Mouse (Mus musculus): ENCODE data around the gene Jmjd8.
A peak's percentile ranks its signal among the peaks of the same experiment; 100 is the strongest.
"Not testable (repeated sequence)": the region's sequence is repeated elsewhere in the genome, so short reads cannot be mapped to it uniquely, and the experiment has no call there.

Jmjd8 gene

DNA sequence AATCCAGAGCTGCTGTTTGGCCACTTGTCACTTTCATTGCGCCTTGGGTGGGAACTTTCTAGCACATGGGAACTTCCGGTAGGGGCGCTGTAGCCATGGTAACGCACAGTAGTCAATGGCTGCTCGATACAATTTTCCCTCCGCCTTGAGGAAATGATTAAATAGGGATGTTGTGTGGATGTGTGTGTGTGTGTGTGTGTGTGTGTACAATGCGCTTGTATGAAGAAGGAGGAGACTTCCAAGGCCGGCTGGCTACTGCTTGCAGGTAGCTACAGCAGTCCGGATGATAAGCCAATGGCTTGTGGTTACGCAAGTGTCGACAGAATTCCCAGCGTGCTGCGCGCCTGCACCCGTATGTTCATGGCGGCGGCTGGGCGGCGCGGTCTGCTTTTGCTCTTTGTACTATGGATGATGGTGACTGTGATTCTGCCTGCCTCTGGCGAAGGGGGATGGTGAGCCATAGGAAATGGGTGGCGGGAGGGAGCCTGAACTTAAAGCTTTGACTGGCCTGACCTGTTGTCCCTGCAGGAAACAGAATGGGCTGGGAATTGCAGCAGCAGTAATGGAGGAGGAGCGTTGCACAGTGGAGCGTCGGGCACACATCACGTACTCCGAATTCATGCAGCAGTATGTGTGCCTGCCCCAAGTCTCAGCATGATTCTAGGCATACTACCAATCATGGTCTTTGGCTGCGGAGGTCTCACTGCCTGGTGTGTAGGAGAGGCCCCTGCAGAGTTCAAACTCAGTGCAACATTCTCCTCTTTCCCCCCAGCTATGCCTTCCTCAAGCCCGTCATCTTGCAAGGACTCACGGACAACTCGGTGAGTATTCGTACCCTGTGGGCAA is at the start of gene Jmjd8:
Jmjd8 (plus strand) TSS at position 156 of the 846 bp plus-strand sequence.
- peak; percentile 52 to 70 for DNase-seq

DNA sequence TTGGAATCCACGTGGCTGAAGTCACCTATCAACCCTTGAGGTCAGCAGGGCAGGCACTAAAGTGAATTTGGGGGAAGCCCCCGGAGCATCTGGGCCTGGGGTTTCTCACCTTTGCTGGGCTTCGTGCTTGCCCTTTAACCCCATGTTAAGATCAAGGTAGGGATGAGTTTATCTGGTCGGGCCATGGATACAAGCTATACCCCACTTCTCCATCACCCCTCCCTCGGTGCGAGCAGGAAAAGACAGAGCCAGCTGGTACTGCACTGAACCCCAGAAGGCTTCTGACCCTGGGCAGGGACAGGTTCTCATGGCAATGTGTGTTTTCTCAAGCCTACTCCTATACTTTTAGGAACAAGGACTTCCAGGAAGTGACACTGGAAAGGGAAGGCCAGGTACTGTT is 47.3 kb upstream of the Jmjd8 start:
- DNase-seq, result no peak

DNA sequence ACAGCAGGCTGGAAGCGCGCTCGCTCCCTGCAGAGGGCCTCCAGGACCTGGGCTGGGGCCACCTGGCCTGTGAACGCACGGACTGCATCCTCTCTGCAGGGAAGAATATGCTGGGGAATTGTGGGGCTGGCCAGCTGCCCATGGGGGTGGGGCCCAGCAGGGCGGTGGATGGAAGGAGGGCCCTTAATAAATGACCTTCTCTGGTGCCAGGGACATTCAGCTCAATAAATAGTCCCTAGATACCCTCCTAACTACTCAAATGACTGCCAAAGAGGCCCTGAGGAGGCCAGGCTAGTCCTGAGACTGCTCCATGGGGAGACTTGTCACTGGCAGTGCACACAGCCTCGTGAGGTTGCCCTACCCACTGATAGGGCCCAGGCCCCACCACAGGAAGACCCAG is 45.6 kb upstream of the Jmjd8 start:
- DNase-seq, result no peak

DNA sequence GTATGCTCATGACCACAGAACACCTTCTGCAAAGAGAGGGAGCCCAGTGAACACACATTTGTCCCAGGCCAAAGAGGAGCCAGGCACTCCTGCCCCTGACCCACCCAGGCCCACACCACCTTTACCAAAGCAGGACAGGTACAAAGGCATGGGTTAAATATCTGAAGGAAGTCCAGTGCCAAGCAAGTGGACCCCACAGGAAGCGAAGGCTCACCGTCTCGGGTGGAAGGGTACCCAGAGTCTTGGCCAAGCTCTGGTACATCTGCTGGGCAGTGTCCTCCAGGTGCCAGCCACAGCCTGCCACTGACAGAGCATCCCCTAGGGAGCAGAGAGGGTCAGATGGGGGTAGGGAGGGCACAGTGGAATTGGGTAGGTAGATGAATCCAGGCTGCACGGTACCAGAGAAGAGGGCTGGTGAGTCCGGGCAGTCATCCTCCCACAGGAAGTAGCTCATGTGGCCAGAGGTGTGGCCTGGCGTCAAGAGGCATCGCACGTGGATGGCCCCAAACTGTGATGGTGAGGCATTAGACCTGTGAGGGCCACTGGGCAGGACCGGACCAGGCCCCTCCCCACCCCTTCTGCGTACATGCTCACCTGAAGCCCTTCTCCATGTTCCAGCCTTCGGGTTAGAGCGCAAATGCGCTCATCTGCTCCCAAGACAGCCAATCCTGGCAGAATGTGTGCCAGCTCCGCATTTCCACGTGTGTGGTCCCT is 44.6 kb upstream of the Jmjd8 start:
- DNase-seq, result no peak

DNA sequence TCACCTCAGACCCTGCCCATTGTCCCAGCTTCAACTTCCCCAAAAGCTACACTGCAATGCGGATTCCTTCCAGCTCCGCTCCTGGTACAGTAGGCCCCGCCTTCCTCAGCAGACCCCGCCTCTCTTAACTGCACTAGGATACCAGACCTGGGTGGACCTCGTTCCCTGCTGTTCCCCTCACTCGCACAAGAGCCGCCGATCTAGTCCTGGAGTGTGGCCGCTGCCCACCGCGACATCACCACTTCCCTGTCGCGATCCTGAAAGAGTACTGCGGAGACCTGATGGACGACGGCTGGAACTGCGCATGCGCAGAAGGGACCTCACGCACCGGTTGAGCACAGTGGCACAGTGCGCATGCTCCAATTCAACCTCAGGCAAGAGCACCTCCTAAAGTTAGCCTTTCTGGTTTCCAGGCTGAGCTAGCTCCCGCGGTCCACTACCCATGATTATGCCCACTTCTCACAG is 43.4 kb upstream of the Jmjd8 start, which contains the start of gene Haghl:
Haghl (minus strand) TSS at position 393 of the 465 bp plus-strand sequence.
- DNase-seq, result peak; percentile 89 to 91

DNA sequence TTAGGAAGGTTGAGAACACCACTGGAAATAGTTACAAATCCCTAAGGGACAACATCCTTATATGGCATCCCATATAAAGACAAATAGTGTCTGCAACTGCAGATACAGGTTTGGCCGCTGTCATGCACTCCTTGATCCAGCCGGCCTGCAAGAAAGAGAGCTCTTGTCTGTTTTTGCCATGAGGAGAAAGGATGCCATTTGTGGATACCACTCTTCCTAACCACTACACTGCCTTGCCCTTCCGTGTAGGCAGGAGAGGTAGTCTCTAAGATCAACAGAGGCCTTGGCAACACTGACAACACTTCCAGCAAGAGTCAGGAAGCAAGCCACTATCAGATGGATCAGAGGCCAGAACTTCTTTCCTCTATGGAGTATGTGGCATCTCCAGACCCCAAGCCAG is 42.4 kb upstream of the Jmjd8 start, which contains the start of gene Ccdc78:
Ccdc78 (plus strand) TSS at position 301 of the 400 bp plus-strand sequence.
- DNase-seq, result no peak

DNA sequence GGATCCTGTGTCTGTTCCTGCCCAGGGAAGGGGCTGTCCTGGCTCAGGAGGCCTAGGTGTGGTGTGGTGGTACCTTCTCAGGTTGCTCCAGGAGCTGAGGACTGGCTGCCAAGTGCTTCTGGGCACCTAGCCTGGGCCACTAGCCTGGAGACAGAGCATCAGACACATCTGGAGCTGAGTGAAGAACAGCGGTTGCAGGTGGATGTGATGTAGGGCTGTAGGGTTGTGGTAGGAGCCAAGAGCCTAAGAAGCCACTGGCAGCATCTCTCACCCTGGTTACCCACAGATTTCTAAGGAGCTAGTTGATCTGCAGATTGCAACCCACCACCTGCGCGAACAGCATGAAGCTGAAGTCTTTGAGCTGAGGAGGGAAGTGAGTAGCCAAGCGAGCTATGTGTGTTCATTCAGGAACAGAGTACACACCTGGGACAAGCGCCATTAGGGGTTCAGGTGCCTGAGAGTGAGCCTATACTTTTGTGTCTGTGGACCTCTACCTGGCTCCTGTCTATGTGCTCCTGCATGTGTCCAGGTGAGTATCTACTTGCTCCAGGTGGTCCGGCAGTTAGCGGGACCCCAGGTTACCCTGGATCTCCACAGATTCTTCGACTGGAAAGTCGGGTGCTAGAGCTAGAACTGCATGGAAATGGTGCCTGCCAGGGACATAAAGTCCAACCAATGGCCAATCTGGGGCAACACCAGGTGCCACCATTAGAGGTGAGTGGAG is 41.7 kb upstream of the Jmjd8 start:
- DNase-seq, result no peak

DNA sequence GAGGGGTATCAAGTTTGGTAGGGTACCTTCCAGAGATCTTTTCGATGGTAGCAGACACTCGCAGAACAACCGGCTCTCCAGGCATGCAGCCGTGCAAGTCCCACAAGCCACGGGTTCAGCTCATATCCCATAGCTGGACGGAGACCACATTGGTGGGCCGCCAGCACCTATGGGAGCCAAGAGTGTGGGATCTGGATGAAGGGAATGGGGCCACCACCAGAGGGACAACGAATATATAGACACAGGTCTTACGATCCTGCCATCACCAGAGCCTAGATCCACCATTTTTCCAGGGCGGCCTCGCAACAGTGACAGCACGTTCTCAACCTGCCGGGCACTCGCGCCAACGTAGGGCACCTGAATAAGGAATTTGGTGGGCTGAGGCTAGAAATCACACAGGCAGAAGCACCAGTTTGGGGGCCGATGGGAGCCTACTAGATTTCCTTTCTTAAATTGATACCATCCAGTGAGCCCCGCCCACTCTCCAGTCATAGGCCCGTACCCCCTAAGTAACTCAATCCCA is 37.3 kb upstream of the Jmjd8 start:
- peak in 1 of 2 experiments; percentile 35 for DNase-seq

DNA sequence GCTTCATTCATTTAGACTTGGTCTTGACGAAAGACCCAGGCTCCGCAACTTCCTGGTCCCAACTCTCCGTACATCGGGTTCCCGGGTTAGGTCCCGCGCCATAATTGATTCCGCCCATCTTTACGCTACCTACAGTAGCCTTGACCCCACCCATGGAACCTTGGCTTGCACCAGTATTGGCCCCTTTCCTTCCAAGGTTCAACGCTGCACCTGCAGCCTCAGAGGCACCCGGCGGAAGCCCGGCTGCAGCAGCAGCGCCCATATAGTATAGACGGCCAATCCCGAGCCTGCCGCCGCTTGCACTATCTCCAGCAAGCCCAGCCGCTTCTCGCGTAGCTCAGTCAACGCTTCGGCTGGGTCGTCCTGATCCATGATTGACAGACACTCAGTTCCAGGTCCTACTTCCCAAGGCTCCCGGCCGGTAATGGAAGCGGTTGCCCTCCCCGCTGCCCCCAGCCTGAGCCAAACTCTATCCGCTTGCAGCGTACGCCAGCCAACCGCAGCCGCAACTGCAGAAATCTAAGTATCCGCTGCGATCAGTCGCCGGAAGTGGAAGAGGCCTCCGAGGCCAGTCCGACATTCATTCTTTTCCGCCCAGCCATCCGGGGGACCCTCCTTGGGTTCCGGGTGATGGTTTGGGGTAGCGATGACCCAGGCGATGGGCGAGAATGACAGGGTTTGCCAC is 36.7 kb upstream of the Jmjd8 start:
- DNase-seq, result peak; percentile 63 to 76

DNA sequence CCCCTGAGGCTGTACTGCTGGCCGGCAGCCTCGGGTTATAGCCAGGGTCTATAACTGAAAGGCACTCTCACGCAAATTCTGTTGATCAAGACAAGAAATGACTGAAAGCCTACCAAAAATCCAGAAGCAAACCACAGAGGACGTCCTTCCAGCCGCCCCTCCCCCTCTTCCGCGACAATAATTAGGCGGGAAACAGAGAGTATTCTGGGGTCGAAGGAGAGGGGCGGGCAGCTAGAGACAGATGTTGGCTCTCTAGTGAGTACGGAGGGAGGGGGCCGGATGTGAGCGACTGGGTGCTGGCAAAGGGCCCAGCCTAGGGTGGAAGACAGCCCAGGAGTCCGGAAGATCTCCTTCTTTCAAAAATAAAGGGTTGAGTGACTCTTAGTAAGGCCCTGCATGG is 36.1 kb upstream of the Jmjd8 start, which contains the start of gene Fam173a:
Fam173a (minus strand) TSS at position 287 of the 400 bp plus-strand sequence.
- peak; percentile 76 to 81 for DNase-seq

DNA sequence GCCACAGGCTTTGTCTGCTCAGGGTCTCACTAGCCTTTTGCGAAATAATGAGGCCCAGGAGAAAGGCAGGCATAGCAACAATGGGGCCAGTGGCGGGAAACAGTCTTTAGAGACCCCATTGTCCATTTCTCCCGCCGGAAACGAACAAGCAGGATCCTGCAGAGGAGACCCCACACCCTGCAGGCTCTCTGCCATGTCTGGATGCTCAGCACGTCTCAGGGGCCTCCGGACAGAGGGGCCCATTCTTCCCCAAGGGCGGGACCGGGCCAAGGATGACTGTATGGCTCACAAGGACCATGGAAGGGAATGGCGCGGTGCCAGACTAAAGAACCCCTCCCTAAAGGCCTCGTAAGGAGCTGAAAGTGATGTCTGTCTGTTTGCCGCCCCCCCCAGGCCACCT is 34.5 kb upstream of the Jmjd8 start:
- no peak for DNase-seq

DNA sequence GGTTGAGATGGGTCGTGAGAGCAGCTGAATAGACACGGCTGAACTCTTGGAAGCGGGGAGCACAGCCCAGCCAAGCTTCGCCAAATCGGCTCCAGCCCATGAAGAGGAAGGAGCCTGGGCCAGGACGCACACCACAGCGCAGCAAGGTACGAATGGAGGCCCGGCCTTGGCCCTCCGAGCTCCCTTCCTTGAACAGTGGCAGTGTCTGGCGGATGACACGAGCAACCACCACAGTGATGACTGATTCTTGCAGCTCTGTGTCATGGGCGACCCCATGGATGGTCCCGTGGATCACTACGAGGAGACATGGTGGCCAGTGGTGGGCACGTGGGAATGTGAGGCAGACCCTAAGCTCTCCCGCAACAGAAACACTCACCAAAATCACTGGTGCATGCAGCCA is 33.7 kb upstream of the Jmjd8 start:
- DNase-seq, result no peak

DNA sequence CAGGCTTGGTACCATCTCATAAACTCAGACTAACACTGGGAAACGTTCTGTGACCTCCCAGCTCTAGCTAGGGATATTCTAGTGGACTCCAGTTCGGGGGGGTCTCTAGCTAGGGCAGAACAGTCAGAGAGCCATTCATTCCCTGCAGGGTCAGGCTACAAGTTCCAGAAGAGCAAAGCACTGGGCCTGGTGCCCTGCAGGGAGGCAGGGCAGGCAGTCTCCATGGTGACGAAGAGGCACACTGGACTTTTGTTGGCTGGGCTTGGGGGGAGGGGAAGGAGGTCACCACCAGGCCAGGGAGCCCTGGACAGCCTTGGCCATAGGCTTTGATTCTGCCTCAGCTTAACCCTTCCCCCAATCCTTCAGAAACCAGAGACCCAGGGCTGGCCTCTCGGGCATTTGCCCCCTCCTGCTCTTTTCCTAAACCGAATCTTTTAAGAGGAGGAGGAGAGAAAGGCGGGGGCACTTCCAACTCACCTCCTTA is 33.0 kb upstream of the Jmjd8 start, which contains the start of gene AC134908.4:
AC134908.4 (minus strand) TSS at position 51 of the 484 bp plus-strand sequence.
- DNase-seq, result no peak

DNA sequence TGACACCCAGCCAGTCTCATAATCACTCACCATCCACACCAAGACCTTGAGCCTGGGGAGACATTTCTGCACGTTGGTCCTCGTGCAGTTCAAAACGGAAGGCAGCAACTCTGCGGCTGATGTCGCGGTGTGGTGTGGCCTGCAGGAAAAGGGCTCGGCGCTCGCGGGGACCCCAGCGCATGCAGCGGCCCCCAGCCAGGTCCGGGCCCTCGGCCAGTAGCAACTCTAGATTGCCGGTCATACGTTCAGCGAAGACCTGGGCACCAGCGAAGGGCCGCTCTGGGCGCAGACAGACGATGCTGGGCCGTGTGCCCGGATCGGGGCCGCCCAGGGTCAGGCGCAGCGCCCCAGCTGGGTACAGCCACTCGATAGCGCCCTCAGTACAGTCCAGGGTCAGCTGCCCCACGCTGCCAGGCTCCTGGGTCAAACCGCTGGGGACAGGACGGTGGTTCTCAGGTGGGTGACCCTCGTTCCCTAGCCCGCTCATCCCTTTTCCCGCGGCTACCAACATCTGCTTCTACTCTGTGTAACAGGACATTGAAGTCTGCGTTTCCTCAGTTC is 32.4 kb upstream of the Jmjd8 start:
- no peak for DNase-seq

DNA sequence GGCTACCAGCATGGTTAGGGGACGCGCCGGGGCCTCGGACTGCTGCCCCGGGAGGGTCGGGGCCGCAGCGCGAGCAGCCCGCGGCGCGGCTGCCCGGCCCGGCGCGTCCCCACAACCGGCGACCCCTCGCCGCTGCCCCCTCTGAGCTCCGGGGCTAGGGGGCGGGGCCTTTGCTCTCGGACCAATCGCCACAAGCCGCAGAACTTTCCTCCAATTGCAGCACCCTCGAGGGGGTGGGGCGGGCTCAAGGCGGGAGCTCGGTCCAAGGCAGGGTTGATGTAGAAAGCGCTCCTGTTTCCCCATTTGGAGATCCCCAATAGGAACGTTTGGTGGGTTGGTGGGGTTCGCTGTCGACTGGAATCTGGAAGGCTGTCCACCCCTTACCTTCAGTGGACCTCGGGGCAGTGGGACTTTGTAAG is 31.7 kb upstream of the Jmjd8 start, which contains the start of gene Metrn:
Metrn (minus strand) TSS at position 186 of the 419 bp plus-strand sequence.
- peak; percentile 84 to 87 for DNase-seq

DNA sequence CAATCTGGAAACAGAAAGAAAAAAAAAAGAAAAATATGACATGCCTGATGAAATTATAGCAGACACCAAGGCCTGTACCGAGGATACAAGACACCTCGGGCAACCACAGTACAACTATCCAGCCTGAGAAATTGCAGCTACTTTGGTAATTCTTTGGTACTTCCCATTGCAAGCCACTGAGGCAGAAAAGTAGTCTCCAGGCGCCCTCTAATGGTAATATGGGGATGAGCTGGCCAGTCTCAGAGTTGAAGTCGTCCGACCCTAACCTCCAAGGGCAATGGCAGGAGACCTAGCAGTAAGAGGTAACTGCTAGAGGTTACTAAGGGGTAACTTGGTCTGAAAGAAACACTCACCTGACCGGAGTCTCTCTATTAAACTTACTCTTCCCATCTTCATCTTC is 27.6 kb upstream of the Jmjd8 start:
- peak in 1 of 2 experiments; percentile 56 for DNase-seq

DNA sequence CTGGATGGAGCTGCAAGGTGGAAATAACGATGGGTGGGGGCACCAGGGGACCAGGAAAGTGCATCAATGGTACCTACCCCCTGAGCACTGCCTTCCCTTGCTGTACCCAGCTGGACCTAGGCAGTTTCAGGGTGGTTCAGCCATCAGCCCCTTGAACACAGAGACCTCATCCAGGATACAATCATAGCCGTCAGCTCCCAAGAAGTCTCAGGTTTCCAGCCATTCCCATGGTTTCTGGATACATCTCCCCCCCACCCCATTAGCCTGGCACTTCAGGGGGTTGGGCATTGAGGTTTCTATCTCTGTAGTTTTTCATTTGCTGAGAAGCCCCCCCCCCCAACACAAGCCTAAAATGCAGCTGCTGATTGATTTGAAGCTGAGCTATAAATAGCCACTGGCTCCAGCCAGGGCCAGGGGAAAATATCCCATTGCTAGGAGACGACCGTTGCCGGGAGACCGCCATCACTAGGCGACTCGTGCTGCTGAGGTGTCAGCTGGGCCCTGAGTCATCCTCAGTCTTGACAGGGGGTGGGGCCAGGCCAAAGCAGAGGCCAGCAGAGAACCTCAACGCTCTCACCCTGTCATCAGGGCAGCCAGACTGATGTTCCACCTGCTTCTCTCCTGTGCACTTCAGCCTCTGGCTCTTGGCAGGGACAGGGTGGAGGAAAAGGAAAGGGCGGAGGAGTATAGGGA is 25.7 kb upstream of the Jmjd8 start:
- DNase-seq, result no peak

DNA sequence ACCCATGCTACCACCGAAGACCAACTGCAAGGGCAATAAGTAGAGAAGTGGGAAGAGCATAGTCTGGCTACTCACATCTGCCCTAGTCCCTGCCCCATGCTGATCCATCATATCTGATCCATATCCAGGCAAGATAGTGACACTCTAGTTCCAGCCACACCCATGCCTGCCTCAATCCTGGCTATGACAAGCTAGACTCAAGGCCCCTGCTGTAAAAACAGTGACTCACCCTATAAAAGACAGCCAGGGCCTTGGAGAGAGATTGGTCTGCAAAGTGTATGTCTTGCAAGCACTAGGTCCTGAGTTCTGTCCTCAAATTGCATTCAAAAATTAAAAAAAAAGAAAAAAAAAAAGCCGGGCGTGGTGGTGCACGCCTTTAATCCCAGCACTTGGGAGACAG is 22.2 kb upstream of the Jmjd8 start:
- no peak for DNase-seq

DNA sequence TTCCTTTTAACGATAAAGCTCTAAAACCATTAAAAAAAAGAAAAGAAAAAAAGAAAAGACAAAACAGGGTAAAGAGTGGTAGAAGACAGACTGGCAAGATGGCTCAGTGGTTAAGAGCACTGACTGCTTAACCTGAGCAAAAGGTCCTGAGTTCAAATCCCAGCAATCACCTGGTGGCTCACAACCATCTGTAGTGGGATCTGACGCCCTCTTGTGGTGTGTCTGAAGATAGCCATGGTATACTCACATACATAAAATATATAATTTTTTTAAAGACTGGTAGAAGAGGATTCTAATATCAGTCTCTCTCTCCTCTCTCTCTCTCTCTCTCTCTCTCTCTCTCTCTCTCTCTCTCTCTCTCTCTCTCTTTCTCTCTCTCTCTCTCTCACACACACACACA is 21.2 kb upstream of the Jmjd8 start:
- DNase-seq, result not testable (repeated sequence)

DNA sequence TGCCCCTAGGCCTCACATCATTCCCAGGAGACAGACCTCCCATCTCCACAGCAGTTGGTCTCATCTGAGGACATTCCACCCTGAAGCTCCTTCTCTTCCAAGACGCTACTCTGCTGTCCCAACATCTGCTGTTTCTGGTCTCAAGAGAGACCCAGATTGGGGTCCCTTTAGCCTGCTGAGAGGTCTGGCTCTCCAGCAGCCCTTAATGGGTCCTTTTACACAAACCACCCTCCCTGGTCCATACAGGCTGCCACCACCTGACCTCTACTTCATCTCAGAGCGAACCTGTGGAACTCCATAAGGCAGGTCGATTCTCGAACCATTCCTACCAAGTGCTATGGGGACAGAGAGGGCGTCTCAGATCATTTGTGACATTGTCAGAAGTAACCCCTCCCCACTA is 20.6 kb upstream of the Jmjd8 start:
- DNase-seq, result no peak
